Mouse (Mus musculus): ENCODE results near the gene Tcl1b3. TPM values are rescaled to one million over a fixed set of nuclear protein-coding genes. Genes with fewer than 3 reads are reported as not detected.
"Not testable (repeated sequence)": the region's sequence is repeated elsewhere in the genome, so short reads cannot be mapped to it uniquely, and the experiment has no call there.

The Tcl1b3 gene
- total RNA-seq (2015) = not detected in 2 replicates
- total RNA-seq (2017) = not detected in 2 replicates

DNA sequence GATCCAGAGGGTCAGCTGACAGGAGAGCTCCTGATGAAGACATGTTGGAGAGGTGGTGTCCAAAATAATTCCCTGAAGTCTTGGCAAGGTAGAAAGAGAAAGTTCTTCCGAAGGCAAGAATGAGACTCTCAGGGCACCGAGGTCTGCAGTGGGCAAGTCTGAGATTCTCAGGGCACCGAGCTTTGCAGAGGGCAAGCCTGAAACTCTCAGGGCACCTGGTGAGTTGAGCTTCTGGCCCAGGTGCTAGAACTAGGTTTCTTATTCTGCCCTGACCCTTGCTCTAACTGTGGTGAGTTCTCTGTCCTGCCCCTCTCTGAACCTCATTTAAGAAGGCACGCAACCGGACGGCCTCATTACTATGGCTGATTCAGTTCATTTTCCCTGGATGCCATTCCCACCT lies at the start of gene Tcl1b3:
Gene Tcl1b3 (plus strand): TSS at position 301 of the 400 bp plus-strand sequence.
- ATAC-seq (ENCODE audit: poor library complexity, severe bottlenecking) = not testable (repeated sequence)

DNA sequence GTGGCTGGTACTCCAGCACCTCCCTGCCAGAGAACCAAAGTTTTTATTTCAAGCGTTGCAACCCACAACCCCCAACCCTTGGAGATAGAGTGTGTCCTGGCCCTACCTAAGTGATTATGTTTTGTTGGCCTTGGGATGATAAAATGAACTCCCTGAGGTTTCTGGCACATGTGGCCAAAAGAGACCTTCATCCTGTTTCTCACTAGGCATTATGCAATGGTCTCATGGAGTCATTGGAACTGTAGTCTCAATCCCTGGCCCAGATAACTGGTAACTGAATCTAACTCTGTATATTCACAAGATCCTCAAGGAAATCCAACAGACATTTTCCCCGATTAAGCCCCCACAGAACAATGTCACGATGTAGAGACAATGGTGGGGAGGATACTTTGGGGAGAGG lies 47.7 kb upstream of the Tcl1b3 start:
- no peak for ATAC-seq (ENCODE audit: poor library complexity, severe bottlenecking)

- ATAC-seq (ENCODE audit: poor library complexity, severe bottlenecking) = not testable (repeated sequence)
Measured at GRCm38 (mm10) chr12:105144928-105145327, 45.9 kb upstream of the Tcl1b3 start.

DNA sequence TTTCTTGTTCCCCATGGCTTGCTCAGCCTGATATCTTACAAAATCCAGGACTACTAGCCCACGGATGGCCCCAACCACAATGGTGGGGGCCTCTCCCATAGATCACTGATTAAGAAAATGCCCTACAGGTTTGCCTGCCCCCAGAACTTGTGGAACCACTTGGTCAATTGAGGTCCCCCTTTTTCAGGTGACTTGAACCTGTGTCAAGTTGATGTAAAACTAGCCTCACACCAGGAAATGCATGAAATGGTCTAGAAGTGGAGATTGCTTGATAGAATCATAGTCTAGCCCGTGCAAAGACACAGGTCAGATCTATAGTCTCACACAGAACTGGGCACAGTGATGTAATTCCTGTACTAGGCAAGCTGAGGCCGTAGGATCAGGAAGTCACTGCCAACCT lies 45.1 kb upstream of the Tcl1b3 start, which contains the start of gene Tcl1b2:
Gene Tcl1b2 (plus strand): TSS at position 301 of the 400 bp plus-strand sequence.
- no peak for ATAC-seq (ENCODE audit: poor library complexity, severe bottlenecking)

- ATAC-seq (ENCODE audit: poor library complexity, severe bottlenecking) = not testable (repeated sequence)
Measured at GRCm38 (mm10) chr12:105155286-105155685, 35.6 kb upstream of the Tcl1b3 start.

GRCm38 (mm10) chr12:105158842-105159241 lies 32.0 kb upstream of the Tcl1b3 start:
- no peak for ATAC-seq (ENCODE audit: poor library complexity, severe bottlenecking)

DNA sequence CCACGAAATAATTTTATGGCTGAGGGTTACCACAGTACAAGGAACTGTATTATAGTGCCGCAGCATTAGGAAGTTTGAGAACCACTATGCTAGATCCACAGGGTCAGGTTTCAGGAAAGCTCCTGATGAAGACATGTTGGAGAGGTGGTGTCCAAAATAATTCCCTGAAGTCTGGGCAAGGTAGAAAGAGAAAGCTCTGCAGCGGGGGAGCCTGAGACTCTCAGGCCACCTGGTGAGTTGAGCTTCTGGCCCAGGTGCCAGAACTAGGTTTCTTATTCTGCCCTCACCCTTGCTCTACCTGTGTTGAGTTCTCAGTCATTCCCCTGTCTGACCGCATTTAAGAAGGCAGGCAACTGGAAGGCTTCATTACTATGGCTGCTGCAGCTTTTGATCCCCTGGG lies 31.5 kb upstream of the Tcl1b3 start, which contains the start of gene Tcl1b1:
Gene Tcl1b1 (plus strand): TSS at position 301 of the 400 bp plus-strand sequence.
- no peak for ATAC-seq (ENCODE audit: poor library complexity, severe bottlenecking)

- ATAC-seq (ENCODE audit: poor library complexity, severe bottlenecking) = no peak
Measured at GRCm38 (mm10) chr12:105166734-105167133, 24.1 kb upstream of the Tcl1b3 start.

GRCm38 (mm10) chr12:105173366-105173765 lies 17.5 kb upstream of the Tcl1b3 start:
- no peak for ATAC-seq (ENCODE audit: poor library complexity, severe bottlenecking)

DNA sequence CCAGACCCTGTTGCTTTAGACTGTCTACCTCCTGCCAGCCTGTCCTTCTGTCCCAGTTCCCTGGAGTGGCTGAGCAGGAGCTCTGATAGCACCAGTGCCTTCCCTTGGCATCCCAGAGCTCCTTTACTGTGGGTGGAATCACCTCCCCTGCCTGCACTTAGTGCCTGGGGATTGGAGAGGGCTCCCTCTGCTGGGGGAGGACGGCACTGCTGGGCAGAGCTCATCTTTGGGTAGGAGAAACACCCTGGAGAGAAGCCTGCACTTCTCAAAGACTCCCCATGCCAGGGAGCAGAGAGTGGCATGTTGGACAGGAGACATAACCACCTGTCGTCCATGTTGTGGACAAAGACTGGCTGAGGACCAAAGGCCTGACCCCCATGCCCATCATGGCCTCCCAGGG lies 16.5 kb upstream of the Tcl1b3 start:
- peak; percentile 66 for ATAC-seq (ENCODE audit: poor library complexity, severe bottlenecking)

DNA sequence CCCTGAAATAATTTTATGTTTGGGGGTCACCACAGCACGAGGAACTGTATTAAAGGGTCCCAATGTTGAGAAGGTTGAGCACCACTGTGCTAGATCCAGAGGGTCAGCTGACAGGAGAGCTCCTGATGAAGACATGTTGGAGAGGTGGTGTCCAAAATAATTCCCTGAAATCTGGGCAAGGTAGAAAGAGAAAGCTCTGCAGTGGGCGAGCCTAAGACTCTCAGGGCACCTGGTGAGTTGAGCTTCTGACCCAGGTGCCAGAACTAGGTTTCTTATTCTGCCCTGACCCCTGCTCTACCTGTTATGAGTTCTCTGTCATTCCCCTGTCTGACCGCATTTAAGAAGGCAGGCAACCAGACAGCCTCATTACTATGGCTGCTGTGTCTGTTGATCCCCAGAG lies 14.8 kb upstream of the Tcl1b3 start, which contains the start of gene Tcl1b5:
Gene Tcl1b5 (plus strand): TSS at position 301 of the 400 bp plus-strand sequence.
- ATAC-seq (ENCODE audit: poor library complexity, severe bottlenecking) = not testable (repeated sequence)

DNA sequence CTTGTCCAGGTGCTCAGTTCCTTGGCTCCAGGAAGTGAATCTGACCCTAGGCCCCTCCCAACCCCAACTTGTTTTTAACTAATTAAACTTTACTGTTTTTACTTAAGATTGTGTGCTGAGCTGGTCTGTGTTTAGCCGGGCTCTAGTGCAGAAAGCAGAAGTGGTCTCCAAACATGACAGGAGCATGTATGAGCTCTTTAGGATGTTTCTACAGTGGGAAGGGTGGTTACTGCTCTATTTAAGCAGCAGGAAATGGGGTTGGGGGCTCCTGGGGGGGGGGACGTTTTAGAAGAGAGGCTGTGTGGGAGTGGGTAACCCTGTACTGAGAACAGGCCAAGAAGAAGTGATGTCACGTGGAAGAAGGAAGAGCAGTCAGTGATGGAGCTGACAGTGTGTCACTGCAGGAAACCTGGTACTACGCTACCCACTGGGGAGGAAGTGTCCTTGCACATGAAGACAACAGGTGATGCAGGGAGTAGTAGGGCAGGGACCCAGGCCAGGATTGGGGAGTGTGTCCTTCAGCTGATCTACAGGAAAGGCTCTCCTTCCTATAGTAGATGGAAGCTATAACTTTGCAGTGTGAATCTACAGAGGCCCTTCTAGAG lies 9.7 kb upstream of the Tcl1b3 start:
- ATAC-seq (ENCODE audit: poor library complexity, severe bottlenecking) = not testable (repeated sequence)

DNA sequence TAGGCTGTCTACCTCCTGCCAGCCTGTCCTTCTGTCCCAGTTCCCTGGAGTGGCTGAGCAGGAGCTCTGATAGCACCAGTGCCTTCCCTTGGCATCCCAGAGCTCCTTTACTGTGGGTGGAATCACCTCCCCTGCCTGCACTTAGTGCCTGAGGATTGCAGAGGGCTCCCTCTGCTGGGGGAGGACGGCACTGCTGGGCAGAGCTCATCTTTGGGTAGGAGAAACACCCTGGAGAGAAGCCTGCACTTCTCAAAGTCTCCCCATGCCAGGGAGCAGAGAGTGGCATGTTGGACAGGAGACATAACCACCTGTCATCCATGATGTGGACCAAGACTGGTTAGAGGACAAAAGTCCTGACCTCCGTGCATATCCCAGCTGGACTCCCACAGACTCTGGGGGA lies 1.9 kb upstream of the Tcl1b3 start:
- peak; percentile 69 for ATAC-seq (ENCODE audit: poor library complexity, severe bottlenecking)

GRCm38 (mm10) chr12:105199684-105200497 lies 9.0 kb downstream of the Tcl1b3 start:
- not testable (repeated sequence) for ATAC-seq (ENCODE audit: poor library complexity, severe bottlenecking)

GRCm38 (mm10) chr12:105201657-105202056 lies 10.8 kb downstream of the Tcl1b3 start, which contains the start of gene Tcl1b4:
Gene Tcl1b4, plus strand, starts transcription at chr12:105201957.
- not testable (repeated sequence) for ATAC-seq (ENCODE audit: poor library complexity, severe bottlenecking)

DNA sequence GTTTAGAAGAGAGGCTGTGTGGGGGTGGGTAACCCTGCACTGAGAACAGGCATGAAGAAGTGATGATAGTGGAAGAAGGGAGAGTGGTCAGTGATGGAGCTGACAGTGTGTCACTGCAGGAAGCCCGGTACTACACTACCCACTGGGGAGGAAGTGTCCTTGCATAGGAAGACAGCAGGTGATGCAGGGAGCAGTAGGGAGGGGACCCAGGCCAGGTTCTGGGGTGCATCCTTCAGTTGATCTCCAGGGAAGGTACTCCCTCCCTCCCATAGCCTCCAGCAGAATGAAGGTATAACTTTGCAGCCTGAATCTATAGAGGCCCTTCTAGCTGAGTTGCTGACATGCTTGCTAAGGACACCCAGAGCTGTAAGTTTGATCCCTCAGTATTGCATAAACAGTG lies 16.2 kb downstream of the Tcl1b3 start:
- ATAC-seq (ENCODE audit: poor library complexity, severe bottlenecking) = no peak

DNA sequence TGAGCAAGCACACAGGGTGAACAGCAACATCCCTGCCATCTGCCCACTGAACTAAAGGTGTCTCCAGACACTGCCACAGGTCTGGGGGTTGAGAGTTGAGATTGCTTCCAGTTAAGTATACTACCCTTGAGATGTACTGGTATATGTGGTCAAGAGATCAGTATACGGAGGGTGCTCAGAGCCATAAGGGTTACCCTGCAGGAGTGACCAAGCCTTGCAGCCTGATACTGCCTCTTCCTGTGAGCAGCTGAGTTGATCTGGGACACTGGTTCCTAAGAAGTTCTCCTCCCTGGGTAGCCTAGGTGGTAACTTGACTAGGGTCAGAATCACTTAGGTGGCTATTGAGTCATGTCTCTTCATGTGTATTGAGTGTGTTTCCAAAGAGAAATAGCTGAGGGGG lies 17.6 kb downstream of the Tcl1b3 start:
- no peak for ATAC-seq (ENCODE audit: poor library complexity, severe bottlenecking)

DNA sequence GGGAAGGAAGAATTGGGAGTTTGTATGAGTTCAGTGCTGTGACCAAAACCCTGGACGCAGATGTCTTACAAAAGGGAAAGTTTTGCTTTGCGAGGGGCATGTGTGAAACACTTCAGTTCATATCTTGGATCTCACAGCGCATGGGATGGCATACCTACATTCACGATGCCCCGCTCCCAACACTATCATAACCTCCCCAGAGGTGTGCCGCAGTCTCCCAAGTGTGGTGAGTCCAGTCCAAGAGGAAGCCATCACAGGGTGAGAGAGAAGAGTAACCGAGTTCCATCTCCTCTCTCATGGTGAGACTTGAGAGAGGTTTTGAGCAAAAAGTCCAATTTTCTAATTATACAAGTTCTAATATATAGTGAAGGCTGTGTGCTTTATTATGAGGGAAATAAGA lies 18.4 kb downstream of the Tcl1b3 start:
- no peak for ATAC-seq (ENCODE audit: poor library complexity, severe bottlenecking)

DNA sequence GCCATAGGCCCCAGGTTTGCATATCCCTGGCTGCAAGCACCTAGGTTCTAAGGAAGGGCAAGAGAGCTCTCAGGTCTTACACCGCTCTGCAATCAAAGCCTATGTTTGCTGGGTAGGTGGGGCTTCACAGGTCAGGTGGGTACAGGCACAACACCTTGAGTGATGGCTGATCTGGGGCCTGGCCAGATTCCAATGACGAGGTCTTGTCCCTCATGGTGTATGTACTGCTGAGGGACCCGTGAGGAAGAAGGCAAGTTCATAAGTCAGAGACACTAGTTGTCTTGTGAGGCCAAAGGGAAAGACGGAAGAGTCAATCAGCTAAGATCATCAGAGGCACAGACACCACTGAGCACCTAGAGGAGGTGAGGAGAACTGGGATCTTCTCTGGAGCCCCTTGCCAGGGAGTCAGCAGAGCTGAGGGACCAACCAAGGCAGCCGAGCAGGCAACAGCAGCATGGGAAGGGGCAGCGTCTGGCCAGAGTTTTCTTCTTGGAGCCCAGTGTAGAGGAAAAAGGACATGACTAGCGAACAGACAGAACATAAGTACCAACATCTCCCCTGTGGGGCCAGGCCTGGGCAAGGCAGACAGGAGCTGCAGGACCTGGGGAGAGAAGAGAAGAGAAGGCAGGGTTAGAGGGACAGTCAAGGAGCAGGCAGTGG lies 26.4 kb downstream of the Tcl1b3 start:
- ATAC-seq (ENCODE audit: poor library complexity, severe bottlenecking) = no peak

- ATAC-seq (ENCODE audit: poor library complexity, severe bottlenecking) = no peak
Measured at GRCm38 (mm10) chr12:105222601-105223319, 31.9 kb downstream of the Tcl1b3 start, which contains the start of gene Tcl1. Gene Tcl1, minus strand, starts transcription at chr12:105222793.
